In the genomic region with DNA sequence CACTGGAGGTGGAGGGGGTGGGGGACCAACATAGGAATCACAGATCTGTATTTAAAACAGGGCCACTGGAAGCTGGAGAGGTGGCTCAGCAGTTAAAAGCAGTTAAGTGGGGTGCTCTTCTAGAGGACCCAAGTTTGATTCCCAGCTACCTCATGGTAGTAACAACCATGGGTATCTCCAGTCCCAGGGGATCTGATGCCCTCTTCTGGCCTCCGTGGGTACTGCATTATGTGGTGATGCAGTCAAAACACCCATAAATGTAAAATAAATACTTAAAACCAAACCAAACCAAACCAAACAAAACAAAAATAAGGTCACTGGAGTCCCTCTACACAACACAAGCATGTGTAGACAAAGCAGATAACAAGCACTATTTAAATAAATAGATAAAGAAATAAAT, we compare ENCODE assay signal across 8 mouse cellular contexts. TPM values are rescaled to one million over a fixed set of nuclear protein-coding genes. Genes with fewer than 3 reads are reported as not detected.
DNase-seq lines count a peak whose midpoint lies in the region; ATAC-seq and TF ChIP-seq lines count a peak whose summit lies in the region.

No protein-coding gene starts in this region.

- no peaks in the 10 kb centered on the region for H3K27me3 ChIP-seq in heart, postnatal 0 days (ENCODE audit: control insufficient read depth, insufficient read depth, low read length)
- no peaks in the 10 kb centered on the region for H3K27me3 ChIP-seq in heart, embryonic 11.5 days (ENCODE audit: control insufficient read depth, insufficient read depth, low read length)
- no peaks in the 10 kb centered on the region for H3K27me3 ChIP-seq in testis, adult 2 months (ENCODE audit: control insufficient read depth, insufficient read depth, low read length)

- 63% methylated on average over 1 of the region's 1 CpGs for WGBS in heart, postnatal 0 days
- WGBS in heart, embryonic 11.5 days (ENCODE audit: insufficient replicate concordance): 55% methylated on average over 1 of the region's 1 CpGs

- H3K9ac ChIP-seq in heart, postnatal 0 days (replicated peaks; ENCODE audit: low read depth, low read length): no peak overlapping the region
- H3K9ac ChIP-seq in heart, embryonic 11.5 days (ENCODE audit: low read depth, low read length): no peak overlapping the region

- H3K9me3 ChIP-seq in heart, postnatal 0 days (replicated peaks; ENCODE audit: control insufficient read depth, low read length): no peaks in the 10 kb centered on the region; the same call in 1 of the 2 replicates
- H3K9me3 ChIP-seq in heart, embryonic 11.5 days (replicated peaks; ENCODE audit: control insufficient read depth, low read length): no peaks in the 10 kb centered on the region

- TF ChIP-seq POLR2A in testis, adult 2 months (IDR thresholded peaks at IDR 0.05; ENCODE audit: control insufficient read depth, low read depth, low read length): no peak

- no peak overlapping the region for H3K27ac ChIP-seq in heart, postnatal 0 days (ENCODE audit: low read depth)
- no peak overlapping the region for H3K27ac ChIP-seq in heart, embryonic 11.5 days (ENCODE audit: low read depth, low read length)
- no peak overlapping the region for H3K27ac ChIP-seq in testis, adult 2 months (ENCODE audit: control insufficient read depth, insufficient read depth, low read depth, low read length)

- H3K36me3 ChIP-seq in heart, postnatal 0 days (replicated peaks; ENCODE audit: control insufficient read depth, insufficient read depth, low read length): no peaks in the 10 kb centered on the region; the same call in 1 of the 2 replicates
- H3K36me3 ChIP-seq in heart, embryonic 11.5 days (ENCODE audit: control insufficient read depth, insufficient read depth, low read length): no peaks in the 10 kb centered on the region
- H3K36me3 ChIP-seq in testis, adult 2 months (ENCODE audit: control insufficient read depth, insufficient read depth, low read length): no peaks in the 10 kb centered on the region

- no peak for TF ChIP-seq EP300 in heart, postnatal 0 days (IDR thresholded peaks at IDR 0.05; ENCODE audit: low read depth)

- peaks cover 21% of the 10 kb centered on the region for H3K4me1 ChIP-seq in heart, postnatal 0 days (ENCODE audit: control insufficient read depth, insufficient read depth)
- H3K4me1 ChIP-seq in heart, embryonic 11.5 days (ENCODE audit: control insufficient read depth, insufficient read depth, low read length): peaks cover 16% of the 10 kb centered on the region
- peaks cover 2% of the 10 kb centered on the region; the same call in 1 of the 2 replicates for H3K4me1 ChIP-seq in testis, adult 2 months (ENCODE audit: control insufficient read depth, insufficient read depth, low read length)

- ATAC-seq in heart, postnatal 0 days (ENCODE audit: insufficient read depth, low read depth): no peak
- ATAC-seq in heart, embryonic 11.5 days (replicated peaks; ENCODE audit: insufficient number of reproducible peaks, low FRiP score, low TSS enrichment): no peak
- no peak for ATAC-seq in cerebellum, adult (ENCODE audit: insufficient number of reproducible peaks, low FRiP score, low TSS enrichment)

- H3K4me2 ChIP-seq in heart, postnatal 0 days (ENCODE audit: low read depth, low read length): no peak overlapping the region
- no peak overlapping the region for H3K4me2 ChIP-seq in heart, embryonic 11.5 days

- no peak overlapping the region for H3K4me3 ChIP-seq in heart, postnatal 0 days (ENCODE audit: low read depth, low read length)
- no peak overlapping the region for H3K4me3 ChIP-seq in heart, embryonic 11.5 days (ENCODE audit: low read depth, low read length)
- H3K4me3 ChIP-seq in testis, adult 2 months (ENCODE audit: control insufficient read depth, low read depth, low read length): no peak overlapping the region

- TF ChIP-seq CTCF in heart, postnatal 0 days (IDR thresholded peaks at IDR 0.05; ENCODE audit: low read depth): peak; percentile 30
- TF ChIP-seq CTCF in testis, adult 2 months (IDR thresholded peaks at IDR 0.05; ENCODE audit: control insufficient read depth, insufficient read depth, insufficient replicate concordance, low read depth, low read length): peak; percentile 23; the same call in 1 of the 2 replicates

- no peak for DNase-seq in heart, postnatal 0 days (ENCODE audit: low spot score)
- DNase-seq in retina, embryonic 14.5 days (ENCODE audit: low spot score): peak; percentile 8
- no peak for DNase-seq in retina, postnatal 1 day
- DNase-seq in R1 (ENCODE audit: low read depth, low spot score): peak; percentile 43
- no peak for DNase-seq in layer of hippocampus, adult 9-10 months (ENCODE audit: low spot score)

RNA-seq across cellular contexts. Expression of a gene that starts 32.9 kb away (rescaled TPM):
- total RNA-seq in heart, postnatal 0 days (2014; rRNA removed; ENCODE audit: low replicate concordance): 15.0 and 19.5 TPM in 2 replicates
- polyA plus RNA-seq in heart, postnatal 0 days (2015; fragmentation: Nextera tagmentation; extraction: Ambion mirVana): 8.2 and 10.3 TPM in 2 replicates
- 3.4 and 6.4 TPM in 2 replicates for polyA plus RNA-seq in heart, embryonic 11.5 days (2014; fragmentation: Nextera tagmentation; extraction: Ambion mirVana)
- 3.2 and 3.9 TPM in 2 replicates for polyA plus RNA-seq in testis, adult 2 months (2012; rRNA removed)

Comparison
In these comparisons a context has a peak if more than half of its experiments do, and no peak if none do; other contexts are left out.
1. DNase-seq: peak in retina, embryonic 14.5 days (single experiment) and R1 (single experiment); none in heart, postnatal 0 days (single experiment), retina, postnatal 1 day (single experiment) and layer of hippocampus, adult 9-10 months (single experiment).